Mouse (Mus musculus): Measurements from ENCODE around the gene Hcfc1r1. TPM values are rescaled to one million over a fixed set of nuclear protein-coding genes. Genes with fewer than 3 reads are reported as not detected.

Hcfc1r1 gene
- polyA plus RNA-seq, 1 experiment from 2014 or later = 110 TPM

GRCm38 (mm10) chr17:23695801-23696200 lies 22.4 kb downstream of the Hcfc1r1 start:
- peak; percentile 39; the same call in 1 of the 2 replicates for ATAC-seq (ENCODE audit: insufficient number of reproducible peaks, insufficient read depth, low FRiP score, low read depth)

GRCm38 (mm10) chr17:23699131-23700077 lies 26.0 kb downstream of the Hcfc1r1 start:
- Histone ChIP-seq H3K9ac (replicated peaks; ENCODE audit: low read depth, low read length) (peak overlapping the region; percentile 36; the same call in 1 of the 2 replicates), H3K27ac (ENCODE audit: low read length) (no peak overlapping the region), H3K27me3 (ENCODE audit: control insufficient read depth, insufficient read depth, low read length) (0 out of 2 replicates have a peak, but pooled peaks cover 4% of the 10 kb centered on the region), H3K4me1 (ENCODE audit: control insufficient read depth, insufficient read depth, low read length) (no peaks in the 10 kb centered on the region), H3K4me3 (ENCODE audit: low read depth, low read length) (peak overlapping the region; percentile 56), H3K4me2 (replicated peaks; ENCODE audit: low read depth, low read length) (peak overlapping the region; percentile 100), H3K9me3 (ENCODE audit: control insufficient read depth, low read depth, low read length) (no peaks in the 10 kb centered on the region), H3K36me3 (ENCODE audit: control insufficient read depth, insufficient read depth, low read length) (no peaks in the 10 kb centered on the region)
- under 1% methylated on average over 69 of the region's 101 CpGs for WGBS
- ATAC-seq (ENCODE audit: insufficient number of reproducible peaks, insufficient read depth, low FRiP score, low read depth) = no peak

More at GRCm38 (mm10) chr17:23695801-23696200, 22.4 kb downstream of the Hcfc1r1 start:
- Histone ChIP-seq H3K9me3 (ENCODE audit: control insufficient read depth, low read depth, low read length) (no peaks in the 10 kb centered on the region), H3K27me3 (ENCODE audit: control insufficient read depth, insufficient read depth, low read length) (0 out of 2 replicates have a peak, but pooled peaks cover 4% of the 10 kb centered on the region), H3K4me1 (ENCODE audit: control insufficient read depth, insufficient read depth, low read length) (no peaks in the 10 kb centered on the region), H3K4me2 (replicated peaks; ENCODE audit: low read depth, low read length) (no peak overlapping the region), H3K27ac (ENCODE audit: low read length) (no peak overlapping the region), H3K4me3 (ENCODE audit: low read depth, low read length) (no peak overlapping the region), H3K9ac (replicated peaks; ENCODE audit: low read depth, low read length) (no peak overlapping the region), H3K36me3 (ENCODE audit: control insufficient read depth, insufficient read depth, low read length) (no peaks in the 10 kb centered on the region)
- 11% methylated on average over 3 of the region's 3 CpGs for WGBS

GRCm38 (mm10) chr17:23700079-23700478 lies 26.7 kb downstream of the Hcfc1r1 start:
- WGBS = under 1% methylated on average over 26 of the region's 28 CpGs
- Histone ChIP-seq H3K4me1 (ENCODE audit: control insufficient read depth, insufficient read depth, low read length) (peaks cover 6% of the 10 kb centered on the region; the same call in 1 of the 2 replicates), H3K4me3 (ENCODE audit: low read depth, low read length) (peak overlapping the region; percentile 56), H3K27me3 (ENCODE audit: control insufficient read depth, insufficient read depth, low read length) (0 out of 2 replicates have a peak, but pooled peaks cover 4% of the 10 kb centered on the region), H3K4me2 (replicated peaks; ENCODE audit: low read depth, low read length) (peak overlapping the region; percentile 100), H3K9me3 (ENCODE audit: control insufficient read depth, low read depth, low read length) (no peaks in the 10 kb centered on the region), H3K9ac (replicated peaks; ENCODE audit: low read depth, low read length) (no peak overlapping the region; the same call in 1 of the 2 replicates), H3K36me3 (ENCODE audit: control insufficient read depth, insufficient read depth, low read length) (no peaks in the 10 kb centered on the region), H3K27ac (ENCODE audit: low read length) (no peak overlapping the region)
- ATAC-seq (ENCODE audit: insufficient number of reproducible peaks, insufficient read depth, low FRiP score, low read depth) = peak; percentile 92

- peaks cover 6% of the 10 kb centered on the region; the same call in 1 of the 2 replicates for H3K4me1 ChIP-seq (ENCODE audit: control insufficient read depth, insufficient read depth, low read length)
- no peak for ATAC-seq (ENCODE audit: insufficient number of reproducible peaks, insufficient read depth, low FRiP score, low read depth)
- H3K4me3 ChIP-seq (ENCODE audit: low read depth, low read length) = no peak overlapping the region
- H3K27me3 ChIP-seq (ENCODE audit: control insufficient read depth, insufficient read depth, low read length) = 0 out of 2 replicates have a peak, but pooled peaks cover 4% of the 10 kb centered on the region
- H3K36me3 ChIP-seq (ENCODE audit: control insufficient read depth, insufficient read depth, low read length) = no peaks in the 10 kb centered on the region
- no peak overlapping the region for H3K27ac ChIP-seq (ENCODE audit: low read length)
- H3K4me2 ChIP-seq (replicated peaks; ENCODE audit: low read depth, low read length) = no peak overlapping the region
- 83% methylated on average over 9 of the region's 9 CpGs for WGBS
- no peaks in the 10 kb centered on the region for H3K9me3 ChIP-seq (ENCODE audit: control insufficient read depth, low read depth, low read length)
- H3K9ac ChIP-seq (replicated peaks; ENCODE audit: low read depth, low read length) = no peak overlapping the region
Observed at GRCm38 (mm10) chr17:23703301-23703700, 29.9 kb downstream of the Hcfc1r1 start.

- Histone ChIP-seq H3K4me1 (ENCODE audit: control insufficient read depth, insufficient read depth, low read length) (peaks cover 6% of the 10 kb centered on the region; the same call in 1 of the 2 replicates), H3K4me2 (replicated peaks; ENCODE audit: low read depth, low read length) (no peak overlapping the region), H3K36me3 (ENCODE audit: control insufficient read depth, insufficient read depth, low read length) (no peaks in the 10 kb centered on the region), H3K27me3 (ENCODE audit: control insufficient read depth, insufficient read depth, low read length) (no peaks in the 10 kb centered on the region), H3K9me3 (ENCODE audit: control insufficient read depth, low read depth, low read length) (no peaks in the 10 kb centered on the region), H3K9ac (replicated peaks; ENCODE audit: low read depth, low read length) (no peak overlapping the region), H3K27ac (ENCODE audit: low read length) (no peak overlapping the region), H3K4me3 (ENCODE audit: low read depth, low read length) (no peak overlapping the region)
- 53% methylated on average over 7 of the region's 7 CpGs for WGBS
- no peak for ATAC-seq (ENCODE audit: insufficient number of reproducible peaks, insufficient read depth, low FRiP score, low read depth)
Observed at GRCm38 (mm10) chr17:23704741-23705140, 31.3 kb downstream of the Hcfc1r1 start.

GRCm38 (mm10) chr17:23705525-23706104 lies 32.2 kb downstream of the Hcfc1r1 start:
- H3K9ac ChIP-seq (replicated peaks; ENCODE audit: low read depth, low read length) = no peak overlapping the region
- H3K36me3 ChIP-seq (ENCODE audit: control insufficient read depth, insufficient read depth, low read length) = no peaks in the 10 kb centered on the region
- H3K4me3 ChIP-seq (ENCODE audit: low read depth, low read length) = no peak overlapping the region
- H3K4me1 ChIP-seq (ENCODE audit: control insufficient read depth, insufficient read depth, low read length) = peaks cover 6% of the 10 kb centered on the region; the same call in 1 of the 2 replicates
- ATAC-seq (ENCODE audit: insufficient number of reproducible peaks, insufficient read depth, low FRiP score, low read depth) = no peak; the same call in 1 of the 2 replicates
- no peak overlapping the region for H3K27ac ChIP-seq (ENCODE audit: low read length)
- H3K4me2 ChIP-seq (replicated peaks; ENCODE audit: low read depth, low read length) = no peak overlapping the region
- 81% methylated on average over 7 of the region's 7 CpGs for WGBS
- H3K9me3 ChIP-seq (ENCODE audit: control insufficient read depth, low read depth, low read length) = no peaks in the 10 kb centered on the region
- no peaks in the 10 kb centered on the region for H3K27me3 ChIP-seq (ENCODE audit: control insufficient read depth, insufficient read depth, low read length)

- H3K4me3 ChIP-seq (ENCODE audit: low read depth, low read length) = no peak overlapping the region
- no peaks in the 10 kb centered on the region for H3K9me3 ChIP-seq (ENCODE audit: control insufficient read depth, low read depth, low read length)
- H3K4me1 ChIP-seq (ENCODE audit: control insufficient read depth, insufficient read depth, low read length) = peaks cover 6% of the 10 kb centered on the region; the same call in 1 of the 2 replicates
- no peak overlapping the region for H3K4me2 ChIP-seq (replicated peaks; ENCODE audit: low read depth, low read length)
- no peak overlapping the region for H3K27ac ChIP-seq (ENCODE audit: low read length)
- no peak overlapping the region for H3K9ac ChIP-seq (replicated peaks; ENCODE audit: low read depth, low read length)
- ATAC-seq (ENCODE audit: insufficient number of reproducible peaks, insufficient read depth, low FRiP score, low read depth) = no peak
- WGBS = 0% methylated on average over 3 of the region's 3 CpGs
- H3K27me3 ChIP-seq (ENCODE audit: control insufficient read depth, insufficient read depth, low read length) = no peaks in the 10 kb centered on the region
- no peaks in the 10 kb centered on the region for H3K36me3 ChIP-seq (ENCODE audit: control insufficient read depth, insufficient read depth, low read length)
Observed at GRCm38 (mm10) chr17:23706212-23706611, 32.8 kb downstream of the Hcfc1r1 start.

- H3K4me1 ChIP-seq (ENCODE audit: control insufficient read depth, insufficient read depth, low read length) = no peaks in the 10 kb centered on the region
- no peak overlapping the region for H3K27ac ChIP-seq (ENCODE audit: low read length)
- H3K36me3 ChIP-seq (ENCODE audit: control insufficient read depth, insufficient read depth, low read length) = no peaks in the 10 kb centered on the region
- no peaks in the 10 kb centered on the region for H3K27me3 ChIP-seq (ENCODE audit: control insufficient read depth, insufficient read depth, low read length)
- no peak overlapping the region for H3K9ac ChIP-seq (replicated peaks; ENCODE audit: low read depth, low read length)
- no peak overlapping the region for H3K4me2 ChIP-seq (replicated peaks; ENCODE audit: low read depth, low read length)
- no peak for ATAC-seq (ENCODE audit: insufficient number of reproducible peaks, insufficient read depth, low FRiP score, low read depth)
- 71% methylated on average over 2 of the region's 2 CpGs for WGBS
- no peaks in the 10 kb centered on the region for H3K9me3 ChIP-seq (ENCODE audit: control insufficient read depth, low read depth, low read length)
- H3K4me3 ChIP-seq (ENCODE audit: low read depth, low read length) = no peak overlapping the region
Observed at GRCm38 (mm10) chr17:23717003-23717402, 43.6 kb downstream of the Hcfc1r1 start.

All from stomach, embryonic 14.5 days (tissue).